Mouse (Mus musculus): ENCODE measurements around the gene Olfr1043. TPM values are rescaled to one million over a fixed set of nuclear protein-coding genes. Genes with fewer than 3 reads are reported as not detected.

The Olfr1043 gene
- polyA plus RNA-seq, 1 experiment from 2014 or later, result not detected

GRCm38 (mm10) chr2:86135828-86136227 is 31.5 kb downstream of the Olfr1043 start, which contains the start of gene Olfr1039:
Gene Olfr1039 (minus strand): TSS chr2:86135928.
- H3K36me3 ChIP-seq (ENCODE audit: control insufficient read depth, insufficient read depth), result no peaks in the 10 kb centered on the region
- H3K4me1 ChIP-seq (ENCODE audit: control insufficient read depth, insufficient read depth, low read length), result no peaks in the 10 kb centered on the region
- ATAC-seq (replicated peaks; ENCODE audit: extremely low read depth, insufficient read depth, low FRiP score), result no peak
- H3K27ac ChIP-seq (ENCODE audit: low read length), result no peak within 1 kb of the TSS
- 88% methylated on average over 1 of the region's 1 CpGs for WGBS
- peaks cover 5% of the 10 kb centered on the region; the same call in 1 of the 2 replicates for H3K9me3 ChIP-seq (replicated peaks; ENCODE audit: control insufficient read depth, low read length)
- no peaks in the 10 kb centered on the region for H3K27me3 ChIP-seq (ENCODE audit: control insufficient read depth, insufficient read depth, low read length)
- H3K9ac ChIP-seq (ENCODE audit: low read length), result no peak within 1 kb of the TSS
- no peak within 1 kb of the TSS for H3K4me2 ChIP-seq (ENCODE audit: low read depth, low read length)
- H3K4me3 ChIP-seq (ENCODE audit: low read length), result no peak within 1 kb of the TSS

Other genes with a start within 250 kb of the Olfr1043 start
- gene Olfr1026, start 246.0 kb downstream of the Olfr1043 start, polyA plus RNA-seq (2015; fragmentation: Nextera tagmentation; extraction: Ambion mirVana), result not detected in 2 replicates
- gene Olfr1028, start 217.1 kb downstream of the Olfr1043 start, polyA plus RNA-seq (2015; fragmentation: Nextera tagmentation; extraction: Ambion mirVana), result not detected in 2 replicates
- gene Olfr1029, start 193.6 kb downstream of the Olfr1043 start, polyA plus RNA-seq (2015; fragmentation: Nextera tagmentation; extraction: Ambion mirVana), result not detected in 2 replicates
- not detected in 2 replicates for gene Olfr1030, start 188.2 kb downstream of the Olfr1043 start, polyA plus RNA-seq (2015; fragmentation: Nextera tagmentation; extraction: Ambion mirVana)
- not detected in 2 replicates for gene Olfr1031, start 177.2 kb downstream of the Olfr1043 start, polyA plus RNA-seq (2015; fragmentation: Nextera tagmentation; extraction: Ambion mirVana)
- gene Olfr1032, start 162.0 kb downstream of the Olfr1043 start, polyA plus RNA-seq (2015; fragmentation: Nextera tagmentation; extraction: Ambion mirVana), result not detected in 2 replicates
- gene Olfr1033, start 146.9 kb downstream of the Olfr1043 start, polyA plus RNA-seq (2015; fragmentation: Nextera tagmentation; extraction: Ambion mirVana), result 6.3 and 6.4 TPM in 2 replicates
- 0.07 TPM in 1 of 2 replicates, not detected in the other for gene Olfr1034, start 121.7 kb downstream of the Olfr1043 start, polyA plus RNA-seq (2015; fragmentation: Nextera tagmentation; extraction: Ambion mirVana)
- not detected in 2 replicates for gene Olfr1036, start 93.5 kb downstream of the Olfr1043 start, polyA plus RNA-seq (2015; fragmentation: Nextera tagmentation; extraction: Ambion mirVana)
- gene Olfr1037, start 80.1 kb downstream of the Olfr1043 start, polyA plus RNA-seq (2015; fragmentation: Nextera tagmentation; extraction: Ambion mirVana), result not detected in 2 replicates
- not detected in 2 replicates for gene Olfr1039, start 31.6 kb downstream of the Olfr1043 start, polyA plus RNA-seq (2015; fragmentation: Nextera tagmentation; extraction: Ambion mirVana)
- gene Olfr1040, start 20.8 kb downstream of the Olfr1043 start, polyA plus RNA-seq (2015; fragmentation: Nextera tagmentation; extraction: Ambion mirVana), result not detected in 2 replicates
- gene Olfr1042, start 5.7 kb downstream of the Olfr1043 start, polyA plus RNA-seq (2015; fragmentation: Nextera tagmentation; extraction: Ambion mirVana), result not detected in 2 replicates
- gene Olfr1044, start 10.3 kb upstream of the Olfr1043 start, polyA plus RNA-seq (2015; fragmentation: Nextera tagmentation; extraction: Ambion mirVana), result not detected in 2 replicates
- not detected in 2 replicates for gene Olfr52, start 18.2 kb upstream of the Olfr1043 start, polyA plus RNA-seq (2015; fragmentation: Nextera tagmentation; extraction: Ambion mirVana)
- gene Olfr1045, start 35.5 kb upstream of the Olfr1043 start, polyA plus RNA-seq (2015; fragmentation: Nextera tagmentation; extraction: Ambion mirVana), result not detected in 2 replicates
- not detected in 2 replicates for gene Olfr1046, start 51.8 kb upstream of the Olfr1043 start, polyA plus RNA-seq (2015; fragmentation: Nextera tagmentation; extraction: Ambion mirVana)
- gene Olfr1047, start 63.9 kb upstream of the Olfr1043 start, polyA plus RNA-seq (2015; fragmentation: Nextera tagmentation; extraction: Ambion mirVana), result not detected in 2 replicates
- not detected in 2 replicates for gene Olfr1048, start 72.8 kb upstream of the Olfr1043 start, polyA plus RNA-seq (2015; fragmentation: Nextera tagmentation; extraction: Ambion mirVana)
- gene Olfr1049, start 90.8 kb upstream of the Olfr1043 start, polyA plus RNA-seq (2015; fragmentation: Nextera tagmentation; extraction: Ambion mirVana), result not detected in 2 replicates
- not detected in 2 replicates for gene Olfr1051, start 111.6 kb upstream of the Olfr1043 start, polyA plus RNA-seq (2015; fragmentation: Nextera tagmentation; extraction: Ambion mirVana)
- gene Olfr1052, start 124.9 kb upstream of the Olfr1043 start, polyA plus RNA-seq (2015; fragmentation: Nextera tagmentation; extraction: Ambion mirVana), result not detected in 2 replicates
- gene Olfr1053, start 147.8 kb upstream of the Olfr1043 start, polyA plus RNA-seq (2015; fragmentation: Nextera tagmentation; extraction: Ambion mirVana), result not detected in 2 replicates
- gene Olfr1054, start 167.9 kb upstream of the Olfr1043 start, polyA plus RNA-seq (2015; fragmentation: Nextera tagmentation; extraction: Ambion mirVana), result not detected in 2 replicates
- gene Olfr1055, start 182.8 kb upstream of the Olfr1043 start, polyA plus RNA-seq (2015; fragmentation: Nextera tagmentation; extraction: Ambion mirVana), result not detected in 2 replicates
- not detected in 2 replicates for gene Olfr1056, start 194.9 kb upstream of the Olfr1043 start, polyA plus RNA-seq (2015; fragmentation: Nextera tagmentation; extraction: Ambion mirVana)
- gene Olfr1057, start 210.9 kb upstream of the Olfr1043 start, polyA plus RNA-seq (2015; fragmentation: Nextera tagmentation; extraction: Ambion mirVana), result not detected in 2 replicates
- not detected in 2 replicates for gene Olfr1058, start 221.0 kb upstream of the Olfr1043 start, polyA plus RNA-seq (2015; fragmentation: Nextera tagmentation; extraction: Ambion mirVana)
- gene Olfr1061, start 246.5 kb upstream of the Olfr1043 start, polyA plus RNA-seq (2015; fragmentation: Nextera tagmentation; extraction: Ambion mirVana), result not detected in 2 replicates